Mouse (Mus musculus) testis, adult 2 months (tissue): ENCODE results near the gene Fam221b.

Source experiments
- CTCF ChIP-seq: fragments of 200-500 bp; IDR thresholded peaks from 2 replicates; pipeline ENCODE4 v1.5.1; 2012; ENCODE audit warnings: low read depth, mild to moderate bottlenecking, inconsistent platforms, low read length, moderate library complexity; ENCODE audit not compliant: control insufficient read depth, insufficient read depth, insufficient replicate concordance
- POLR2A ChIP-seq: fragments of 200-500 bp; IDR thresholded peaks from 2 replicates; pipeline ENCODE4 v1.6.1; 2012; ENCODE audit warnings: low read depth, mild to moderate bottlenecking, inconsistent platforms, low read length, moderate library complexity; ENCODE audit not compliant: control insufficient read depth

- TF ChIP-seq CTCF (no peak), POLR2A (no peak)
These were observed 26.3 kb upstream of the Fam221b start for GRCm38 (mm10) chr4:43695249-43695671.
